Mouse (Mus musculus): ENCODE data around the gene Rtp3. TPM values are rescaled to one million over a fixed set of nuclear protein-coding genes. Genes with fewer than 3 reads are reported as not detected.

The Rtp3 gene
- total and polyA plus RNA-seq, 2 experiments: 14.5 to 61.0 TPM

GRCm38 (mm10) chr9:110937506-110938490, 52.6 kb downstream of the Rtp3 start:
- H3K79me2 ChIP-seq (ENCODE audit: control insufficient read depth, insufficient read depth, low read length): no peaks in the 10 kb centered on the region
- H3K9ac ChIP-seq (ENCODE audit: low read depth, low read length): no peak overlapping the region
- no peaks in the 10 kb centered on the region for H3K36me3 ChIP-seq (ENCODE audit: control insufficient read depth, insufficient read depth, low read length)
- H3K4me1 ChIP-seq (ENCODE audit: control insufficient read depth, insufficient read depth, low read length): no peaks in the 10 kb centered on the region
- TF ChIP-seq POLR2A (IDR thresholded peaks at IDR 0.05; ENCODE audit: extremely low read depth, insufficient read depth, low read length) (no peak), CTCF (IDR thresholded peaks at IDR 0.05; ENCODE audit: low read depth, low read length) (no peak)
- H3K27me3 ChIP-seq (ENCODE audit: control insufficient read depth, insufficient read depth, low read length): no peaks in the 10 kb centered on the region
- no peak for DNase-seq (ENCODE audit: extremely low read depth, low read depth, low spot score)
- no peak overlapping the region for H3K27ac ChIP-seq (replicated peaks; ENCODE audit: insufficient read depth, low read depth, low read length)
- 81% methylated on average over 12 of the region's 12 CpGs for WGBS
- H3K4me3 ChIP-seq (ENCODE audit: insufficient read depth, low read depth, low read length): no peak overlapping the region

- Histone ChIP-seq H3K36me3 (ENCODE audit: control insufficient read depth, insufficient read depth, low read length) (no peaks in the 10 kb centered on the region), H3K79me2 (ENCODE audit: control insufficient read depth, insufficient read depth, low read length) (no peaks in the 10 kb centered on the region), H3K9ac (ENCODE audit: low read depth, low read length) (no peak overlapping the region), H3K4me1 (ENCODE audit: control insufficient read depth, insufficient read depth, low read length) (no peaks in the 10 kb centered on the region), H3K4me3 (ENCODE audit: insufficient read depth, low read depth, low read length) (no peak overlapping the region), H3K27me3 (ENCODE audit: control insufficient read depth, insufficient read depth, low read length) (no peaks in the 10 kb centered on the region), H3K27ac (replicated peaks; ENCODE audit: insufficient read depth, low read depth, low read length) (no peak overlapping the region)
- 91% methylated on average over 7 of the region's 7 CpGs for WGBS
- TF ChIP-seq POLR2A (IDR thresholded peaks at IDR 0.05; ENCODE audit: extremely low read depth, insufficient read depth, low read length) (no peak), CTCF (IDR thresholded peaks at IDR 0.05; ENCODE audit: low read depth, low read length) (no peak)
- no peak for DNase-seq (ENCODE audit: extremely low read depth, low read depth, low spot score)
Observed at GRCm38 (mm10) chr9:110935941-110936340, 54.4 kb downstream of the Rtp3 start.

Other genes starting within 250 kb of the Rtp3 start
- 0.55 and 0.94 TPM in 2 replicates for gene Myl3, start 248.7 kb downstream of the Rtp3 start, total RNA-seq (2014; rRNA removed)
- 0.25 TPM in 1 of 2 replicates, not detected in the other for gene Myl3, start 248.7 kb downstream of the Rtp3 start, polyA plus RNA-seq (2012; rRNA removed)
- gene Pth1r, start 243.4 kb downstream of the Rtp3 start, total RNA-seq (2014; rRNA removed): 7.4 and 11.0 TPM in 2 replicates
- 24.4 and 28.1 TPM in 2 replicates for gene Pth1r, start 243.4 kb downstream of the Rtp3 start, polyA plus RNA-seq (2012; rRNA removed)
- not detected in 2 replicates for gene Prss42, start 192.4 kb downstream of the Rtp3 start, total RNA-seq (2014; rRNA removed)
- gene Prss42, start 192.4 kb downstream of the Rtp3 start, polyA plus RNA-seq (2012; rRNA removed): not detected in 2 replicates
- gene Prss44, start 176.6 kb downstream of the Rtp3 start, total RNA-seq (2014; rRNA removed): not detected in 2 replicates
- not detected in 2 replicates for gene Prss44, start 176.6 kb downstream of the Rtp3 start, polyA plus RNA-seq (2012; rRNA removed)
- not detected in 2 replicates for gene Prss43, start 163.9 kb downstream of the Rtp3 start, total RNA-seq (2014; rRNA removed)
- gene Prss43, start 163.9 kb downstream of the Rtp3 start, polyA plus RNA-seq (2012; rRNA removed): not detected in 2 replicates
- gene Prss45, start 156.0 kb downstream of the Rtp3 start, total RNA-seq (2014; rRNA removed): not detected in 2 replicates
- not detected in 2 replicates for gene Prss45, start 156.0 kb downstream of the Rtp3 start, polyA plus RNA-seq (2012; rRNA removed)
- not detected in 2 replicates for gene Prss46, start 146.1 kb downstream of the Rtp3 start, total RNA-seq (2014; rRNA removed)
- not detected in 2 replicates for gene Prss46, start 146.1 kb downstream of the Rtp3 start, polyA plus RNA-seq (2012; rRNA removed)
- not detected in 2 replicates for gene Prss50, start 132.6 kb downstream of the Rtp3 start, total RNA-seq (2014; rRNA removed)
- not detected in 2 replicates for gene Prss50, start 132.6 kb downstream of the Rtp3 start, polyA plus RNA-seq (2012; rRNA removed)
- gene Als2cl, start 110.7 kb downstream of the Rtp3 start, total RNA-seq (2014; rRNA removed): 8.0 and 16.8 TPM in 2 replicates
- gene Als2cl, start 110.7 kb downstream of the Rtp3 start, polyA plus RNA-seq (2012; rRNA removed): 29.1 and 45.5 TPM in 2 replicates
- gene Tmie, start 110.5 kb downstream of the Rtp3 start, total RNA-seq (2014; rRNA removed): 4.4 and 5.5 TPM in 2 replicates
- 13.1 and 20.8 TPM in 2 replicates for gene Tmie, start 110.5 kb downstream of the Rtp3 start, polyA plus RNA-seq (2012; rRNA removed)
- not detected in 2 replicates for gene Fam240a, start 73.7 kb downstream of the Rtp3 start, total RNA-seq (2014; rRNA removed)
- gene Fam240a, start 73.7 kb downstream of the Rtp3 start, polyA plus RNA-seq (2012; rRNA removed): not detected in 2 replicates
- not detected in 2 replicates for gene Tdgf1, start 44.4 kb downstream of the Rtp3 start, total RNA-seq (2014; rRNA removed)
- gene Tdgf1, start 44.4 kb downstream of the Rtp3 start, polyA plus RNA-seq (2012; rRNA removed): not detected in 2 replicates
- 0.46 TPM in 1 of 2 replicates, not detected in the other for gene Lrrc2, start 39.0 kb downstream of the Rtp3 start, total RNA-seq (2014; rRNA removed)
- gene Lrrc2, start 39.0 kb downstream of the Rtp3 start, polyA plus RNA-seq (2012; rRNA removed): not detected in 2 replicates
- 0.37 and 0.47 TPM in 2 replicates for gene Ltf, start 28.7 kb upstream of the Rtp3 start, total RNA-seq (2014; rRNA removed)
- 0.12 and 0.51 TPM in 2 replicates for gene Ltf, start 28.7 kb upstream of the Rtp3 start, polyA plus RNA-seq (2012; rRNA removed)
- 2.4 and 3.2 TPM in 2 replicates for gene Ccrl2, start 66.9 kb upstream of the Rtp3 start, total RNA-seq (2014; rRNA removed)
- 1.3 and 1.8 TPM in 2 replicates for gene Ccrl2, start 66.9 kb upstream of the Rtp3 start, polyA plus RNA-seq (2012; rRNA removed)
- gene Lrrfip2, start 127.0 kb upstream of the Rtp3 start, total RNA-seq (2014; rRNA removed): 24.6 and 37.8 TPM in 2 replicates
- 9.3 and 9.7 TPM in 2 replicates for gene Lrrfip2, start 127.0 kb upstream of the Rtp3 start, polyA plus RNA-seq (2012; rRNA removed)

All from liver, adult 2 months (tissue).